Mouse (Mus musculus) hindbrain, embryonic 11.5 days (tissue): ENCODE measurements at regions not wholly inside any gene's neighbourhood (a gene's known extent, or its start where the extent isn't known, plus 50 kb on each side); places are given as distances from the start of the nearest gene placed in this dataset.

Source experiments
- ATAC-seq: fragments of 200-750 bp; cut with Nextera tagmentation; 2 replicates; pipeline ENCODE4 v1.8.0; 2017; ENCODE audit warnings: mild to moderate bottlenecking, moderate TSS enrichment, moderate library complexity; ENCODE audit not compliant: low FRiP score
- DNase-seq: peaks from one replicate; pipeline ENCODE4 v3.0.0-alpha.2; 2015; ENCODE audit warnings: low spot score
- H3K27ac ChIP-seq: fragments of 300-500 bp; sonication (generic); 2 replicates; pipeline ENCODE4 v1.5.1; 2014; ENCODE audit warnings: mild to moderate bottlenecking, low read depth, low read length
- H3K27me3 ChIP-seq: fragments of 300-500 bp; sonication (generic); 2 replicates; pipeline ENCODE4 v1.6.1; 2014; ENCODE audit warnings: mild to moderate bottlenecking, low read length, moderate library complexity, mixed read lengths; ENCODE audit not compliant: control insufficient read depth, insufficient read depth
- H3K36me3 ChIP-seq: fragments of 300-500 bp; sonication (generic); 2 replicates; pipeline ENCODE4 v1.6.1; 2014; ENCODE audit warnings: mild to moderate bottlenecking, low read length, moderate library complexity, mixed read lengths; ENCODE audit not compliant: control insufficient read depth, insufficient read depth
- H3K4me1 ChIP-seq: fragments of 300-500 bp; sonication (generic); replicated peaks from 2 replicates; pipeline ENCODE4 v1.6.1; 2014; ENCODE audit warnings: low read length, mixed read lengths; ENCODE audit not compliant: control insufficient read depth, insufficient read depth
- H3K4me2 ChIP-seq: fragments of 300-500 bp; sonication (generic); replicated peaks from 2 replicates; pipeline ENCODE4 v1.6.1; 2014; ENCODE audit warnings: mild to moderate bottlenecking, low read depth, low read length
- H3K4me3 ChIP-seq: fragments of 300-500 bp; sonication (generic); 2 replicates; pipeline ENCODE4 v1.5.1; 2014; ENCODE audit warnings: low read depth, low read length
- H3K9ac ChIP-seq: fragments of 300-500 bp; sonication (generic); 2 replicates; pipeline ENCODE4 v1.6.1; 2014; ENCODE audit warnings: low read depth, low read length
- H3K9me3 ChIP-seq: fragments of 300-500 bp; sonication (generic); 2 replicates; pipeline ENCODE4 v1.6.1; 2016; ENCODE audit warnings: low read length; ENCODE audit not compliant: control insufficient read depth
- WGBS: fragments of 180-500 bp; shearing (Covaris S2); extraction: QIAGEN DNeasy Blood & Tissue Kit; methylation state at CpG from one replicate; pipeline ENCODE4 v1.1.7; 2014; 5-methylcytosine and 5-hydroxymethylcytosine counted together

GRCm38 (mm10) chr4:149830551-149831192 is 56.6 kb upstream of the Slc25a33 start:
- H3K9me3 ChIP-seq, result no peaks in the 10 kb centered on the region
- H3K4me2 ChIP-seq, result no peak overlapping the region
- no peaks in the 10 kb centered on the region for H3K4me1 ChIP-seq
- H3K9ac ChIP-seq, result no peak overlapping the region
- DNase-seq, result no peak
- no peak overlapping the region for H3K4me3 ChIP-seq
- no peaks in the 10 kb centered on the region for H3K36me3 ChIP-seq
- 82% methylated on average over 20 of the region's 20 CpGs for WGBS
- H3K27ac ChIP-seq, result no peak overlapping the region
- H3K27me3 ChIP-seq, result no peaks in the 10 kb centered on the region
- ATAC-seq, result no peak

GRCm38 (mm10) chr4:149829964-149830363 is 55.9 kb upstream of the Slc25a33 start:
- no peaks in the 10 kb centered on the region for H3K36me3 ChIP-seq
- no peaks in the 10 kb centered on the region for H3K9me3 ChIP-seq
- no peak overlapping the region for H3K4me2 ChIP-seq
- ATAC-seq, result no peak
- H3K4me1 ChIP-seq, result no peaks in the 10 kb centered on the region
- DNase-seq, result no peak
- no peak overlapping the region for H3K4me3 ChIP-seq
- H3K9ac ChIP-seq, result no peak overlapping the region
- H3K27ac ChIP-seq, result no peak overlapping the region
- H3K27me3 ChIP-seq, result no peaks in the 10 kb centered on the region
- WGBS, result 93% methylated on average over 4 of the region's 4 CpGs

- DNase-seq, result no peak
- Histone ChIP-seq H3K27me3 (no peaks in the 10 kb centered on the region), H3K4me3 (no peak overlapping the region), H3K9ac (no peak overlapping the region), H3K27ac (no peak overlapping the region), H3K36me3 (no peaks in the 10 kb centered on the region), H3K9me3 (no peaks in the 10 kb centered on the region), H3K4me2 (no peak overlapping the region), H3K4me1 (no peaks in the 10 kb centered on the region)
- no peak for ATAC-seq
- WGBS, result 98% methylated on average over 4 of the region's 4 CpGs
Measured at GRCm38 (mm10) chr4:149827784-149828183, 53.7 kb upstream of the Slc25a33 start.
